Mouse (Mus musculus): ENCODE data around the gene Tgif1. TPM values are rescaled to one million over a fixed set of nuclear protein-coding genes. Genes with fewer than 3 reads are reported as not detected.

Tgif1 gene
- total and polyA plus RNA-seq, 3 experiments, result 44.5 to 74.4 (median 70.6) TPM

GRCm38 (mm10) chr17:70797773-70798045 lies 55.6 kb downstream of the Tgif1 start:
- Histone ChIP-seq H3K36me3 (replicated peaks in 1 of 2; ENCODE audit: control insufficient read depth in 1 of 2, insufficient read depth in 1 of 2, low read length in 1 of 2) (peaks cover 0 to 2% of the 10 kb centered on the region in 2 experiments), H3K9ac (ENCODE audit: insufficient read depth, low read depth) (no peak overlapping the region), H3K27me3 (replicated peaks) (no peaks in the 10 kb centered on the region), H3K27ac (ENCODE audit: insufficient read depth, low read depth) (no peak overlapping the region), H3K4me1 (ENCODE audit: control insufficient read depth in 1 of 2, insufficient read depth in 2 of 2) (peaks cover 2 to 11% of the 10 kb centered on the region in 2 experiments; a peak in 2 of 4 replicates), H3K4me3 (replicated peaks in 1 of 3; ENCODE audit: low read depth in 2 of 3, low read length in 2 of 3, poor library complexity in 1 of 3) (no peak overlapping the region), H3K9me3 (replicated peaks; ENCODE audit: low read length) (no peaks in the 10 kb centered on the region), H3K4me2 (ENCODE audit: insufficient read depth, low read depth, poor library complexity, severe bottlenecking) (no peak overlapping the region), H3K79me2 (replicated peaks; ENCODE audit: control insufficient read depth, extremely low read depth, insufficient read depth, poor library complexity, severe bottlenecking) (no peaks in the 10 kb centered on the region)
- TF ChIP-seq MEF2A (IDR thresholded peaks at IDR 0.05; ENCODE audit: borderline replicate concordance, low read depth, low read length), result no peak
- no peak for TF ChIP-seq SIN3A (IDR thresholded peaks at IDR 0.05; ENCODE audit: low read length)
- TF ChIP-seq JUND (conservative IDR thresholded peaks at IDR 0.05; ENCODE audit: low read depth, low read length), result no peak
- TF ChIP-seq RCOR1 (conservative IDR thresholded peaks at IDR 0.05; ENCODE audit: low read depth, low read length), result no peak
- no peak for TF ChIP-seq NRF1 (IDR thresholded peaks at IDR 0.05; ENCODE audit: low read depth, low read length)
- TF ChIP-seq ZNF384 (IDR thresholded peaks at IDR 0.05; ENCODE audit: low read depth, low read length), result no peak
- in situ Hi-C loops (cut with MboI; ENCODE audit: low pct_ligation_motif_present, low pct_unique_long_range_greater_than_20kb, low sequenced_read_pairs) (no loop called here), dilution Hi-C loops (cut with MboI; ENCODE audit: extremely low pct_ligation_motif_present, extremely low pct_unique_long_range_greater_than_20kb, low sequenced_read_pairs) (no loop called here)
- no peak for DNase-seq (ENCODE audit: extremely low read depth)

- Histone ChIP-seq H3K4me1 (ENCODE audit: control insufficient read depth in 1 of 2, insufficient read depth in 2 of 2) (peaks cover 2 to 11% of the 10 kb centered on the region in 2 experiments; a peak in 2 of 4 replicates), H3K9me3 (replicated peaks; ENCODE audit: low read length) (no peaks in the 10 kb centered on the region), H3K27me3 (replicated peaks) (no peaks in the 10 kb centered on the region), H3K4me3 (replicated peaks in 1 of 3; ENCODE audit: low read depth in 2 of 3, low read length in 2 of 3, poor library complexity in 1 of 3) (no peak overlapping the region), H3K4me2 (ENCODE audit: insufficient read depth, low read depth, poor library complexity, severe bottlenecking) (no peak overlapping the region), H3K27ac (ENCODE audit: insufficient read depth, low read depth) (no peak overlapping the region), H3K36me3 (replicated peaks in 1 of 2; ENCODE audit: control insufficient read depth in 1 of 2, insufficient read depth in 1 of 2, low read length in 1 of 2) (peaks cover 0 to 2% of the 10 kb centered on the region in 2 experiments), H3K79me2 (replicated peaks; ENCODE audit: control insufficient read depth, extremely low read depth, insufficient read depth, poor library complexity, severe bottlenecking) (no peaks in the 10 kb centered on the region), H3K9ac (ENCODE audit: insufficient read depth, low read depth) (no peak overlapping the region)
- TF ChIP-seq BHLHE40 (IDR thresholded peaks at IDR 0.05; ENCODE audit: low read depth, low read length) (peak; percentile 9; the same call in 1 of the 2 replicates), NELFE (IDR thresholded peaks at IDR 0.05; ENCODE audit: low read depth, low read length) (no peak), GABPA (IDR thresholded peaks at IDR 0.05; ENCODE audit: insufficient replicate concordance, low read depth, low read length) (no peak), TBP (conservative IDR thresholded peaks at IDR 0.05; ENCODE audit: low read depth, low read length) (0 out of 2 replicates have a peak, but pooled peaks have one; percentile 17), IRF4 (IDR thresholded peaks at IDR 0.05; ENCODE audit: low read depth, low read length) (no peak), KAT2A (IDR thresholded peaks at IDR 0.05; ENCODE audit: insufficient replicate concordance, low read length) (no peak)
- in situ Hi-C loops (cut with MboI; ENCODE audit: low pct_ligation_motif_present, low pct_unique_long_range_greater_than_20kb, low sequenced_read_pairs), result no loop called here
- dilution Hi-C loops (cut with MboI; ENCODE audit: extremely low pct_ligation_motif_present, extremely low pct_unique_long_range_greater_than_20kb, low sequenced_read_pairs), result no loop called here
- peak; percentile 24 for DNase-seq (ENCODE audit: extremely low read depth)
Measured at GRCm38 (mm10) chr17:70796940-70797772, 56.2 kb downstream of the Tgif1 start.

- H3K27ac ChIP-seq (ENCODE audit: insufficient read depth, low read depth), result no peak overlapping the region
- H3K9ac ChIP-seq (ENCODE audit: insufficient read depth, low read depth), result no peak overlapping the region
- TF ChIP-seq IRF4 (IDR thresholded peaks at IDR 0.05; ENCODE audit: low read depth, low read length), result no peak
- no peak for TF ChIP-seq ZNF384 (IDR thresholded peaks at IDR 0.05; ENCODE audit: low read depth, low read length)
- H3K4me1 ChIP-seq (ENCODE audit: control insufficient read depth in 1 of 2, insufficient read depth in 2 of 2), result peaks cover 2 to 11% of the 10 kb centered on the region in 2 experiments; a peak in 2 of 4 replicates
- no peaks in the 10 kb centered on the region for H3K79me2 ChIP-seq (replicated peaks; ENCODE audit: control insufficient read depth, extremely low read depth, insufficient read depth, poor library complexity, severe bottlenecking)
- H3K27me3 ChIP-seq (replicated peaks), result no peaks in the 10 kb centered on the region
- in situ Hi-C loops (cut with MboI; ENCODE audit: low pct_ligation_motif_present, low pct_unique_long_range_greater_than_20kb, low sequenced_read_pairs), result no loop called here
- H3K4me2 ChIP-seq (ENCODE audit: insufficient read depth, low read depth, poor library complexity, severe bottlenecking), result no peak overlapping the region
- no peak for DNase-seq (ENCODE audit: extremely low read depth)
- dilution Hi-C loops (cut with MboI; ENCODE audit: extremely low pct_ligation_motif_present, extremely low pct_unique_long_range_greater_than_20kb, low sequenced_read_pairs), result no loop called here
- no peaks in the 10 kb centered on the region for H3K36me3 ChIP-seq (replicated peaks in 1 of 2; ENCODE audit: control insufficient read depth in 1 of 2, insufficient read depth in 1 of 2, low read length in 1 of 2)
- no peaks in the 10 kb centered on the region for H3K9me3 ChIP-seq (replicated peaks; ENCODE audit: low read length)
- H3K4me3 ChIP-seq (replicated peaks in 1 of 3; ENCODE audit: low read depth in 2 of 3, low read length in 2 of 3, poor library complexity in 1 of 3), result no peak overlapping the region
Measured at GRCm38 (mm10) chr17:70795196-70795595, 58.1 kb downstream of the Tgif1 start.

Data from CH12.LX (cell line).